Mouse (Mus musculus) midbrain, embryonic 15.5 days (tissue): ENCODE data around the gene Sh2d1b2. TPM values are rescaled to one million over a fixed set of nuclear protein-coding genes. Genes with fewer than 3 reads are reported as not detected.

Source experiments
- ATAC-seq: fragments of 200-750 bp; cut with Nextera tagmentation; replicated peaks from 2 replicates; pipeline ENCODE4 v1.8.0; 2017; ENCODE audit warnings: moderate TSS enrichment
- H3K27ac ChIP-seq: fragments of 300-500 bp; sonication (generic); 2 replicates; pipeline ENCODE4 v1.5.1; 2015; ENCODE audit warnings: mild to moderate bottlenecking, inconsistent platforms
- H3K27me3 ChIP-seq: fragments of 300-500 bp; sonication (generic); replicated peaks from 2 replicates; pipeline ENCODE4 v1.6.1; 2015; ENCODE audit warnings: inconsistent platforms
- H3K36me3 ChIP-seq: fragments of 300-500 bp; sonication (generic); replicated peaks from 2 replicates; pipeline ENCODE4 v1.6.1; 2015; ENCODE audit warnings: inconsistent platforms
- H3K4me1 ChIP-seq: fragments of 300-500 bp; sonication (generic); 2 replicates; pipeline ENCODE4 v1.6.1; 2015; ENCODE audit warnings: inconsistent platforms
- H3K4me2 ChIP-seq: fragments of 300-500 bp; sonication (generic); 2 replicates; pipeline ENCODE4 v1.6.1; 2015; ENCODE audit warnings: inconsistent platforms, mild to moderate bottlenecking, moderate library complexity
- H3K4me3 ChIP-seq: fragments of 300-500 bp; sonication (generic); 2 replicates; pipeline ENCODE4 v1.5.1; 2015; ENCODE audit warnings: mild to moderate bottlenecking, inconsistent platforms
- H3K9ac ChIP-seq: fragments of 300-500 bp; sonication (generic); 2 replicates; pipeline ENCODE4 v1.6.1; 2015; ENCODE audit warnings: mild to moderate bottlenecking, inconsistent platforms
- H3K9me3 ChIP-seq: fragments of 300-500 bp; sonication (generic); 2 replicates; pipeline ENCODE4 v1.6.1; 2016; ENCODE audit warnings: inconsistent platforms
- WGBS: fragments of 180-500 bp; shearing (Covaris S2); methylation state at CpG from one replicate; pipeline ENCODE4 v1.1.7; 2015; ENCODE audit warnings: mixed read lengths; 5-methylcytosine and 5-hydroxymethylcytosine counted together
- polyA plus RNA-seq: library from polyadenylated mRNA; unstranded; fragments of >200 nt; fragmentation: Nextera tagmentation; extraction: Ambion mirVana; gene quantifications from 2 replicates; pipeline ENCODE4 v1.2.1, GENCODE M21; 2015

Gene Sh2d1b2
- polyA plus RNA-seq, 1 experiment from 2014 or later = not detected

DNA sequence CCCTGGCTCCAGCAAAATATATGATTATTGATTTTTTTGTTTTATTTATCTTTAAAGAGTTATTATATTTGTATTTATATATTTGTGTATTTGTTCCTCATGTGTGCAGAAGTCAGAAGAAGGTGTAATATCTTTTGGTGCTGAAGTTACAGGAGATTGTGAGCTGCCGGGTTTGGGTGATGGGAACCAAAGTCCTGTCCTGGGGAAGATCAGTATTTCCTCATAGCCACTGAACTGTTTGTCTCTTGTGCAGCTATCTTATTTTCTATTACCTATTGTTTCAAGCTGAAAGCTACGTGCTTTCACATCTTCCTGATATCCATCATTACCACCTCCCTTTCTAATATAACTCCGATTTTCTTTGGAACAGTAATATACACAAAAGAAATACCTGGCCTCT is 17.0 kb upstream of the Sh2d1b2 start:
- ATAC-seq = peak; percentile 26; the same call in 1 of the 2 replicates
- H3K4me2 ChIP-seq = peak overlapping the region; percentile 61
- peak overlapping the region; percentile 71 for H3K4me3 ChIP-seq
- WGBS = 77% methylated on average over 3 of the region's 3 CpGs
- H3K9me3 ChIP-seq = no peaks in the 10 kb centered on the region
- 0 out of 2 replicates have a peak overlapping the region, but pooled peaks have one; percentile 64 for H3K27ac ChIP-seq
- H3K9ac ChIP-seq = no peak overlapping the region
- H3K36me3 ChIP-seq = peaks cover 5% of the 10 kb centered on the region; the same call in 1 of the 2 replicates
- peaks cover 4% of the 10 kb centered on the region; the same call in 1 of the 2 replicates for H3K27me3 ChIP-seq
- peaks cover 9% of the 10 kb centered on the region for H3K4me1 ChIP-seq

GRCm38 (mm10) chr1:170218091-170218884 is 14.3 kb upstream of the Sh2d1b2 start:
- H3K36me3 ChIP-seq = no peaks in the 10 kb centered on the region
- 81% methylated on average over 6 of the region's 6 CpGs for WGBS
- H3K9me3 ChIP-seq = no peaks in the 10 kb centered on the region
- H3K4me3 ChIP-seq = no peak overlapping the region
- peaks cover 4% of the 10 kb centered on the region; the same call in 1 of the 2 replicates for H3K27me3 ChIP-seq
- ATAC-seq = no peak
- H3K27ac ChIP-seq = no peak overlapping the region
- no peak overlapping the region for H3K9ac ChIP-seq
- H3K4me1 ChIP-seq = peaks cover 7% of the 10 kb centered on the region
- no peak overlapping the region for H3K4me2 ChIP-seq

DNA sequence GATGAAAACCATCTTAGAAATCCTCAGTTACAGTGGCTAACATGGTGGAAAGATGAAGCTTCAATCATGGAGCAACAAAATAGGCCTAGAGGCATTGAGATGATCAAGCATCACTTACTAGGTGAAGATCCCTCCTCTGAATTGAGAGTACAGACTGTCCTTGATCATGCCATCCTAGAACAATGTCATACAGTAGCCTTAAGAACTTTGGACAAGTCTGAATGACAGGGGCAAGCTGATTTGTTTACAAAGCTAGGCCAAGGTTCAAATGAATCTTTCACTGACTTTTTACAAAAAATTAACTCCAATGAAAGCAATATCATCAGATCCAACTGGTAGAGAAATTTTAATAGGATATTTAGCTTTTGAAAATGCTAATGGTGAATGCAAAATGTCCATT is 12.2 kb upstream of the Sh2d1b2 start:
- Histone ChIP-seq H3K9ac (no peak overlapping the region), H3K27me3 (peaks cover 4% of the 10 kb centered on the region; the same call in 1 of the 2 replicates), H3K27ac (no peak overlapping the region), H3K4me2 (no peak overlapping the region), H3K36me3 (no peaks in the 10 kb centered on the region), H3K4me3 (no peak overlapping the region), H3K9me3 (no peaks in the 10 kb centered on the region), H3K4me1 (no peaks in the 10 kb centered on the region)
- ATAC-seq = no peak

- Histone ChIP-seq H3K36me3 (no peaks in the 10 kb centered on the region), H3K27ac (no peak overlapping the region), H3K4me2 (no peak overlapping the region), H3K9me3 (no peaks in the 10 kb centered on the region), H3K9ac (no peak overlapping the region), H3K4me1 (no peaks in the 10 kb centered on the region), H3K4me3 (no peak overlapping the region), H3K27me3 (no peaks in the 10 kb centered on the region)
- ATAC-seq = no peak
- 75% methylated on average over 2 of the region's 2 CpGs for WGBS
These were observed 9.3 kb upstream of the Sh2d1b2 start for GRCm38 (mm10) chr1:170223276-170223675.

DNA sequence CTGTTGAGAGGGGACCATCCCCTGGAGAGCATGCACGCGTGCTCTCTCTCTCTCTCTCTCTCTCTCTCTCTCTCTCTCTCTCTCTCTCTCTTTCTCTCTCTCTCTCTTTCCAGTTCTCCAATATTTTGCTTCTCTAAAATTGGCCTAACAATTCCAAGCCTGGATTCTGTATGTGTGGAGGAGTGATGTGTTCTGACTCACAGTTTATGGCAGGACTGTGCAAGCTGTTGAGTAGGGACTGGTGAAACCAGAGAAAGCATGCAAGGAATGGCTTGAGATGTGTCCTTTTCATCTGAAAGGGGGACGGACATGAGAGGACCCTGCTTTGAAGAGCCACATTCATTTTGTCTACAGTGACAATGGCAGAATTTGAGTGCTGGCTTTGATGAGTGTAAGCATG is 12.5 kb downstream of the Sh2d1b2 start:
- no peak overlapping the region for H3K4me3 ChIP-seq

DNA sequence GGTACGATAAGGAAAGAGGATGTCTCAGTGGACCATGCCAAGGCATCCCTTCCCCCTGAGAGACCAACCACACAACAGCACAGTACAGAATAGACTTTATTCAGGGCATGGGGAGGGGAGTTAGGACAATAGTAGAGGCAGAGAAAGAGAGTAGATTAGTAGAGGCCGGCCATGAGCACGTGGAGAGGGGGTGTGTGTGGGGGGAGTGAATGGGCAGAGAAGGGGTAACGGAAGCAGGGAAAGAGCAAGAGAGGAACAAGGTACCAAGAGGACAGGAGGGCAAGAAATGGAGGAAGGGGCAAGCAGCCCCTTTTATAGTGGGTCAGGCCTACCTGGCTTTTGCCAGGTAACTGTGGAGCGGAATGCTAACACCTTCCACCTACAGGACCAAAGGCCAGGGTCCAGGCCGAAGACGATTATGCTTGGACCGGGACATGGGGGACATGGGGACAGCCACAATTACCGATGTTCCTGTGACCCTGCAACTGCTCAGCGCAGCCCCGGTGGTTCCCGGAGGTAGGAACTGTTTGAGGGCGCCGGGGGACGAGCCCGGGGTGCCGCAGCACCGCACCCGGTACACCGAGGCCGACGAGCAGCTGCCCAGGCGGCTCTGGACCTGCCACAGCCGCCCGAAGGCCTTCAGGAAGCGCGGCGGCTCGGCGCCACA is 22.5 kb downstream of the Sh2d1b2 start:
- H3K9me3 ChIP-seq = no peaks in the 10 kb centered on the region
- WGBS = 22% methylated on average over 30 of the region's 30 CpGs
- H3K4me2 ChIP-seq = peak overlapping the region; percentile 94
- H3K4me3 ChIP-seq = peak overlapping the region; percentile 75
- H3K27me3 ChIP-seq = peaks cover 11% of the 10 kb centered on the region; the same call in 1 of the 2 replicates
- peaks cover 4% of the 10 kb centered on the region for H3K4me1 ChIP-seq
- peak; percentile 89 for ATAC-seq
- H3K36me3 ChIP-seq = no peaks in the 10 kb centered on the region
- peak overlapping the region; percentile 66 for H3K27ac ChIP-seq
- peak overlapping the region; percentile 78 for H3K9ac ChIP-seq

More for the DNA sequence above, 12.5 kb downstream of the Sh2d1b2 start:
- ATAC-seq = no peak
- 88% methylated on average over 3 of the region's 3 CpGs for WGBS
- Histone ChIP-seq H3K27ac (no peak overlapping the region), H3K9ac (no peak overlapping the region), H3K36me3 (no peaks in the 10 kb centered on the region), H3K9me3 (no peaks in the 10 kb centered on the region), H3K27me3 (peaks cover 10% of the 10 kb centered on the region; the same call in 1 of the 2 replicates), H3K4me2 (no peak overlapping the region), H3K4me1 (no peaks in the 10 kb centered on the region)

GRCm38 (mm10) chr1:170255560-170255910 is 23.0 kb downstream of the Sh2d1b2 start:
- peak overlapping the region; percentile 78 for H3K9ac ChIP-seq
- H3K4me2 ChIP-seq = peak overlapping the region; percentile 94
- H3K9me3 ChIP-seq = no peaks in the 10 kb centered on the region
- 4% methylated on average over 32 of the region's 32 CpGs for WGBS
- H3K27me3 ChIP-seq = peaks cover 11% of the 10 kb centered on the region; the same call in 1 of the 2 replicates
- peak; percentile 100 for ATAC-seq
- peaks cover 4% of the 10 kb centered on the region for H3K4me1 ChIP-seq
- peak overlapping the region; percentile 66 for H3K27ac ChIP-seq
- no peaks in the 10 kb centered on the region for H3K36me3 ChIP-seq
- peak overlapping the region; percentile 75 for H3K4me3 ChIP-seq

- peaks cover under 1% of the 10 kb centered on the region for H3K9me3 ChIP-seq
- no peak for ATAC-seq
- H3K27me3 ChIP-seq = no peaks in the 10 kb centered on the region
- H3K36me3 ChIP-seq = no peaks in the 10 kb centered on the region
- H3K4me2 ChIP-seq = no peak overlapping the region
- H3K9ac ChIP-seq = no peak overlapping the region
- WGBS = 86% methylated on average over 6 of the region's 6 CpGs
- H3K4me3 ChIP-seq = no peak overlapping the region
- no peaks in the 10 kb centered on the region for H3K4me1 ChIP-seq
- no peak overlapping the region for H3K27ac ChIP-seq
These were observed 37.7 kb downstream of the Sh2d1b2 start for GRCm38 (mm10) chr1:170270281-170270680.

- H3K27ac ChIP-seq = no peak overlapping the region
- H3K9ac ChIP-seq = no peak overlapping the region
- ATAC-seq = no peak
- H3K36me3 ChIP-seq = no peaks in the 10 kb centered on the region
- H3K4me1 ChIP-seq = no peaks in the 10 kb centered on the region
- H3K27me3 ChIP-seq = no peaks in the 10 kb centered on the region
- no peak overlapping the region for H3K4me3 ChIP-seq
- no peak overlapping the region for H3K4me2 ChIP-seq
- H3K9me3 ChIP-seq = peaks cover 3% of the 10 kb centered on the region
- whole genome bisulfite sequencing = 88% methylated on average over 4 of the region's 4 CpGs
These were observed 38.1 kb downstream of the Sh2d1b2 start for GRCm38 (mm10) chr1:170270696-170271095.

- no peak for ATAC-seq
- Histone ChIP-seq H3K4me3 (no peak overlapping the region), H3K27ac (no peak overlapping the region), H3K4me1 (no peaks in the 10 kb centered on the region), H3K27me3 (no peaks in the 10 kb centered on the region), H3K9me3 (peaks cover 3% of the 10 kb centered on the region; the same call in 1 of the 2 replicates), H3K9ac (no peak overlapping the region), H3K36me3 (no peaks in the 10 kb centered on the region), H3K4me2 (no peak overlapping the region)
These were observed 40.7 kb downstream of the Sh2d1b2 start for GRCm38 (mm10) chr1:170273252-170273651.

- H3K9me3 ChIP-seq = peaks cover 3% of the 10 kb centered on the region; the same call in 1 of the 2 replicates
- H3K4me1 ChIP-seq = no peaks in the 10 kb centered on the region
- WGBS = 95% methylated on average over 2 of the region's 3 CpGs
- no peak within 1 kb of the TSS for H3K4me2 ChIP-seq
- no peak within 1 kb of the TSS for H3K27ac ChIP-seq
- no peaks in the 10 kb centered on the region for H3K27me3 ChIP-seq
- H3K36me3 ChIP-seq = no peaks in the 10 kb centered on the region
- ATAC-seq = no peak
- H3K4me3 ChIP-seq = no peak within 1 kb of the TSS
- H3K9ac ChIP-seq = no peak within 1 kb of the TSS
These were observed 44.5 kb downstream of the Sh2d1b2 start, which contains the start of gene Sh2d1b1 for GRCm38 (mm10) chr1:170277016-170277415. TSS of gene Sh2d1b1 (plus strand) at chr1:170277320.

DNA sequence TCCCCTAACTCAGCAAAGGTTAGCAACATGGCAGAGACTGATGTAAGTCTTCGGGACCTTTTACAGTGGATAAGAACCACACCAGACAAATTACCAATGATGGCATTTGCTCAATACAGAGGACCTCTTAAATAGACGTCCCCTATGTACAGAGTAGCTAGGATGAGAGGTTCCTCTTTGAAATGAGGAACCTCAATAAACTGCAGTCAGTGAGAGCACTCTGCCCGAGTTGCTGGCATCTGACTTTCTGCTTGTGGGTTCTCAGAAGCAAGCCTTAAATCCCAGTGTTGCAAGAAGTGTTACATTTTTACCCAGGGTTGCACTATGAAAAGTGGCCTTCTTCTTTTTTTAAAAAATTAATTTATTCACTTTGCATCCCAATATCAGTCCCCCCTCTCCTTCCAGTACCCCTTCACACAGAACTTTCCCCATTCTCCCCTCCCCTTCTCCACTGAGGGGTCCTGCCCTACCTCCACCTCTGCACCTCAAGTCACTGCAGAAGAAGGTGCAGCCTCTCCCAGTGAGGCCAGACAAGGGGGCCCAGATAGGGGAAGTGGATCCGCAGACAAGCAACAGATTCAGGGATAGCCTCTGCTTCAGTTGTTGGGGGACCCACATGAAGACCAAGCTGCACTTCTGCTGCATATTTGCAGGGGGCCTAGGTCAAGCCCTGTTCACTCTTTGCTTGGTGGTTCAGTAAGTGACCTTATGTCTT is 50.0 kb downstream of the Sh2d1b2 start:
- WGBS = 85% methylated on average over 4 of the region's 4 CpGs
- ATAC-seq = no peak

More for the DNA sequence above, 50.0 kb downstream of the Sh2d1b2 start:
- Histone ChIP-seq H3K9ac (no peak overlapping the region), H3K27ac (no peak overlapping the region), H3K9me3 (no peaks in the 10 kb centered on the region), H3K4me3 (no peak overlapping the region), H3K27me3 (no peaks in the 10 kb centered on the region), H3K36me3 (no peaks in the 10 kb centered on the region), H3K4me2 (no peak overlapping the region), H3K4me1 (no peaks in the 10 kb centered on the region)
